19 mouse cellular contexts compared by ENCODE assay signal in genomic region chr6:145127652-145128051, GRCm38 (mm10). TPM values are rescaled to one million over a fixed set of nuclear protein-coding genes. Genes with fewer than 3 reads are reported as not detected.
A peak's percentile ranks its signal among the peaks of the same experiment; 100 is the strongest.
DNase-seq lines count a peak whose midpoint lies in the region; ATAC-seq and TF ChIP-seq lines count a peak whose summit lies in the region.
"Had no signal": no experiment of that assay in that cellular context is flagged by ENCODE, and none has a peak within 500 bp of the region (broad histone marks: within the 10 kb centered on the region; RNA-seq: fewer than 3 reads in every experiment).

No protein-coding gene starts in this region.

- H3K27me3 ChIP-seq in heart, postnatal 0 days (ENCODE audit: control insufficient read depth, insufficient read depth, low read length) = no peaks in the 10 kb centered on the region
- H3K27me3 ChIP-seq in lung, postnatal 0 days (replicated peaks; ENCODE audit: insufficient read depth, low read length) = no peaks in the 10 kb centered on the region
- H3K27me3 ChIP-seq: embryonic facial prominence, embryonic 15.5 days; forebrain, embryonic 13.5 days; limb, embryonic 15.5 days had no signal

- TF ChIP-seq EP300 in heart, postnatal 0 days (IDR thresholded peaks at IDR 0.05; ENCODE audit: low read depth) = no peak
- TF ChIP-seq EP300 in lung, postnatal 0 days (IDR thresholded peaks at IDR 0.05) = no peak

- no peak for DNase-seq in heart, postnatal 0 days (ENCODE audit: low spot score)
- no peak for DNase-seq in heart, adult 8-10 months (ENCODE audit: low spot score)
- DNase-seq in lung, postnatal 0 days (ENCODE audit: low spot score) = no peak
- no peak for DNase-seq in lung, postnatal 25 days (ENCODE audit: low spot score)
- DNase-seq in B cell, adult 2 months = peak; percentile 53 to 55
- peak; percentile 32 for DNase-seq in ZHBTc4 (ENCODE audit: low read depth, low spot score)
- DNase-seq in embryo, embryonic 10 days (ENCODE audit: low spot score) = no peak
- no peak for DNase-seq in kidney, postnatal 14 days
- DNase-seq: adrenal gland, adult 2 months; cerebellum, adult 18-20 months; heart, adult 18-20 months; heart, postnatal 10 days; kidney, adult 18-20 months; right cerebral cortex, adult 18-20 months had no signal

- 0 out of 2 replicates have a peak, but pooled peaks cover 3% of the 10 kb centered on the region for H3K9me3 ChIP-seq in heart, postnatal 0 days (replicated peaks; ENCODE audit: control insufficient read depth, low read length)
- H3K9me3 ChIP-seq in lung, postnatal 0 days (ENCODE audit: low read length) = no peaks in the 10 kb centered on the region
- H3K9me3 ChIP-seq: embryonic facial prominence, embryonic 15.5 days; forebrain, embryonic 13.5 days; limb, embryonic 15.5 days had no signal

- no peak for ATAC-seq in heart, postnatal 0 days (ENCODE audit: insufficient read depth, low read depth)
- ATAC-seq in lung, postnatal 0 days = no peak
- ATAC-seq: forebrain, embryonic 13.5 days had no signal

- peaks cover 16% of the 10 kb centered on the region for H3K4me1 ChIP-seq in heart, postnatal 0 days (ENCODE audit: control insufficient read depth, insufficient read depth)
- H3K4me1 ChIP-seq in lung, postnatal 0 days (ENCODE audit: insufficient read depth, low read depth, low read length) = no peaks in the 10 kb centered on the region
- H3K4me1 ChIP-seq: embryonic facial prominence, embryonic 15.5 days; forebrain, embryonic 13.5 days; limb, embryonic 15.5 days had no signal

- H3K27ac ChIP-seq in heart, postnatal 0 days (ENCODE audit: low read depth) = no peak overlapping the region
- no peak overlapping the region for H3K27ac ChIP-seq in lung, postnatal 0 days (ENCODE audit: low read length)
- H3K27ac ChIP-seq: embryonic facial prominence, embryonic 15.5 days; forebrain, embryonic 13.5 days; hindbrain, embryonic 14.5 days; limb, embryonic 15.5 days had no signal

- no peaks in the 10 kb centered on the region for H3K36me3 ChIP-seq in heart, postnatal 0 days (replicated peaks; ENCODE audit: control insufficient read depth, insufficient read depth, low read length)
- no peaks in the 10 kb centered on the region for H3K36me3 ChIP-seq in lung, postnatal 0 days (ENCODE audit: insufficient read depth, low read length)
- H3K36me3 ChIP-seq: embryonic facial prominence, embryonic 15.5 days; limb, embryonic 15.5 days had no signal

- WGBS in heart, postnatal 0 days = 96% methylated on average over 3 of the region's 3 CpGs
- 98% methylated on average over 3 of the region's 3 CpGs for WGBS in lung, postnatal 0 days

- H3K9ac ChIP-seq in heart, postnatal 0 days (replicated peaks; ENCODE audit: low read depth, low read length) = no peak overlapping the region
- H3K9ac ChIP-seq in lung, postnatal 0 days (replicated peaks; ENCODE audit: low read depth) = no peak overlapping the region
- H3K9ac ChIP-seq: embryonic facial prominence, embryonic 15.5 days; forebrain, embryonic 13.5 days; hindbrain, embryonic 14.5 days; limb, embryonic 15.5 days had no signal

- H3K4me2 ChIP-seq in heart, postnatal 0 days (ENCODE audit: low read depth, low read length) = no peak overlapping the region
- no peak overlapping the region for H3K4me2 ChIP-seq in lung, postnatal 0 days (replicated peaks; ENCODE audit: low read depth, low read length)
- H3K4me2 ChIP-seq: embryonic facial prominence, embryonic 15.5 days; forebrain, embryonic 13.5 days; hindbrain, embryonic 14.5 days; limb, embryonic 15.5 days had no signal

- TF ChIP-seq CTCF in heart, postnatal 0 days (IDR thresholded peaks at IDR 0.05; ENCODE audit: low read depth) = 0 out of 2 replicates have a peak, but pooled peaks have one; percentile 14
- TF ChIP-seq CTCF in lung, postnatal 0 days (IDR thresholded peaks at IDR 0.05) = peak; percentile 43

- H3K4me3 ChIP-seq in heart, postnatal 0 days (ENCODE audit: low read depth, low read length) = no peak overlapping the region
- no peak overlapping the region for H3K4me3 ChIP-seq in lung, postnatal 0 days (ENCODE audit: low read depth, low read length)
- H3K4me3 ChIP-seq: embryonic facial prominence, embryonic 15.5 days; forebrain, embryonic 13.5 days; limb, embryonic 15.5 days; myocyte had no signal

RNA-seq across cellular contexts. Expression of gene Lrmp, which starts 12.2 kb away (rescaled TPM):
- 4.2 and 5.7 TPM in 2 replicates for total RNA-seq in heart, postnatal 0 days (2014; rRNA removed; ENCODE audit: low replicate concordance)
- polyA plus RNA-seq in heart, postnatal 0 days (2015; fragmentation: Nextera tagmentation; extraction: Ambion mirVana) = 0.98 and 1.2 TPM in 2 replicates
- 1 to 10 TPM; 1.1 to 3.3 (median 1.2) TPM for total RNA-seq in heart, adult 8-10 months (2022)
- 2.8 and 3.9 TPM in 2 replicates for polyA plus RNA-seq in lung, postnatal 0 days (2015; fragmentation: Nextera tagmentation; extraction: Ambion mirVana)

RNA-seq across cellular contexts. Expression of gene Bcat1, which starts 51.7 kb away (rescaled TPM):
- 2.6 and 4.6 TPM in 2 replicates for total RNA-seq in heart, postnatal 0 days (2014; rRNA removed; ENCODE audit: low replicate concordance)
- polyA plus RNA-seq in heart, postnatal 0 days (2015; fragmentation: Nextera tagmentation; extraction: Ambion mirVana) = 0.94 and 1.7 TPM in 2 replicates
- total RNA-seq in heart, adult 8-10 months (2022) = 1 to 10 TPM in 2 of 4 experiments, under 1 TPM in 2; 0.34 to 1.6 (median 1.0) TPM
- polyA plus RNA-seq in lung, postnatal 0 days (2015; fragmentation: Nextera tagmentation; extraction: Ambion mirVana) = 0.25 and 0.44 TPM in 2 replicates

Comparison
In these comparisons a context has a peak if more than half of its experiments do, and no peak if none do; other contexts are left out.
1. DNase-seq: peak in B cell, adult 2 months (2 of 2) and ZHBTc4 (single experiment); none in heart, postnatal 0 days (single experiment), heart, adult 8-10 months (single experiment), lung, postnatal 0 days (single experiment), lung, postnatal 25 days (single experiment), embryo, embryonic 10 days (single experiment) and kidney, postnatal 14 days (single experiment).